Mouse (Mus musculus) CH12.LX (cell line): ENCODE results near the gene Jmy. TPM values are rescaled to one million over a fixed set of nuclear protein-coding genes. Genes with fewer than 3 reads are reported as not detected.

ENCODE experiments used
- DNase-seq: peaks from one replicate; pipeline ENCODE4 v3.0.0-alpha.2; 2013; ENCODE audit errors: extremely low read depth
- H3K27ac ChIP-seq: 2 replicates; pipeline ENCODE4 v1.5.1; 2012; ENCODE audit warnings: low read depth, mild to moderate bottlenecking, control low read depth, moderate library complexity; ENCODE audit not compliant: insufficient read depth
- H3K27me3 ChIP-seq: replicated peaks from 2 replicates; pipeline ENCODE3; 2012; ENCODE audit warnings: inconsistent platforms
- H3K36me3 ChIP-seq, 2 experiments: replicated peaks in 1 of 2; 2 replicates each; pipeline versions ENCODE3 to v1.6.1; 2012; ENCODE audit warnings: inconsistent platforms in 1 of 2, low read length in 1 of 2, mild to moderate bottlenecking in 1 of 2, mixed read lengths in 1 of 2, moderate library complexity in 1 of 2; ENCODE audit not compliant: control insufficient read depth in 1 of 2, insufficient read depth in 1 of 2
- H3K4me1 ChIP-seq, 2 experiments: 2 replicates each; pipeline ENCODE4 v1.6.1; 2012; ENCODE audit warnings: inconsistent platforms in 1 of 2, moderate library complexity in 1 of 2; ENCODE audit not compliant: insufficient read depth in 2 of 2, control insufficient read depth in 1 of 2
- H3K4me2 ChIP-seq: 2 replicates; pipeline ENCODE4 v1.6.1; 2012; ENCODE audit warnings: low read depth, mild to moderate bottlenecking, control low read depth; ENCODE audit not compliant: poor library complexity, insufficient read depth, severe bottlenecking
- H3K4me3 ChIP-seq, 3 experiments: fragments of 150-350 bp in 1 of 3; sonication (generic) in 1 of 3; replicated peaks in 1 of 3; 2 replicates each; pipeline versions ENCODE3 to v1.5.1; 2011 to 2012; ENCODE audit warnings: low read depth in 2 of 3, low read length in 2 of 3, mild to moderate bottlenecking in 2 of 3, moderate library complexity in 2 of 3, control low read depth in 1 of 3, improper control_type of control experiment in 1 of 3, inconsistent platforms in 1 of 3, mixed read lengths in 1 of 3; ENCODE audit not compliant: poor library complexity in 1 of 3
- H3K79me2 ChIP-seq: replicated peaks from 2 replicates; pipeline ENCODE4 v1.6.1; 2012; ENCODE audit warnings: mild to moderate bottlenecking, moderate library complexity; ENCODE audit not compliant: control insufficient read depth, poor library complexity, insufficient read depth, severe bottlenecking; ENCODE audit errors: extremely low read depth
- H3K9ac ChIP-seq: 2 replicates; pipeline ENCODE4 v1.6.1; 2012; ENCODE audit warnings: low read depth, mild to moderate bottlenecking, control low read depth, moderate library complexity; ENCODE audit not compliant: insufficient read depth
- H3K9me3 ChIP-seq: replicated peaks from 2 replicates; pipeline ENCODE3; 2012; ENCODE audit warnings: low read length, inconsistent platforms, mixed read lengths
- CHD1 ChIP-seq: IDR thresholded peaks from 2 replicates; pipeline ENCODE4 v1.6.1; 2012; ENCODE audit warnings: low read depth, low read length, improper control_type of control experiment, inconsistent platforms
- CHD2 ChIP-seq: IDR thresholded peaks from 2 replicates; pipeline ENCODE4 v1.6.1; 2011; ENCODE audit warnings: low read length, improper control_type of control experiment
- CTCF ChIP-seq, 2 experiments: IDR thresholded peaks in 1 of 2; conservative IDR thresholded peaks in 1 of 2; 2 replicates each; pipeline ENCODE4 v1.5.1; 2011 to 2012; ENCODE audit warnings: low read depth in 2 of 2, low read length in 2 of 2, improper control_type of control experiment in 1 of 2, inconsistent platforms in 1 of 2, mild to moderate bottlenecking in 1 of 2, moderate library complexity in 1 of 2
- E2F4 ChIP-seq: IDR thresholded peaks from 2 replicates; pipeline ENCODE4 v1.6.1; 2011; ENCODE audit warnings: low read depth, low read length, improper control_type of control experiment; ENCODE audit not compliant: insufficient replicate concordance
- EP300 ChIP-seq: IDR thresholded peaks from 2 replicates; pipeline ENCODE4 v1.6.1; 2011; ENCODE audit warnings: low read length, improper control_type of control experiment
- ETS1 ChIP-seq: conservative IDR thresholded peaks from 2 replicates; pipeline ENCODE4 v1.6.1; 2012; ENCODE audit warnings: low read depth, mild to moderate bottlenecking, inconsistent platforms, low read length, improper control_type of control experiment, moderate library complexity
- GABPA ChIP-seq: IDR thresholded peaks from 2 replicates; pipeline ENCODE4 v1.6.1; 2012; ENCODE audit warnings: low read depth, low read length, improper control_type of control experiment, inconsistent platforms; ENCODE audit not compliant: insufficient replicate concordance
- HCFC1 ChIP-seq: IDR thresholded peaks from 2 replicates; pipeline ENCODE4 v1.6.1; 2012; ENCODE audit warnings: low read depth, mild to moderate bottlenecking, inconsistent platforms, low read length, improper control_type of control experiment
- IRF4 ChIP-seq: IDR thresholded peaks from 2 replicates; pipeline ENCODE4 v1.6.1; 2014; ENCODE audit warnings: low read depth, mild to moderate bottlenecking, inconsistent platforms, low read length, improper control_type of control experiment
- JUND ChIP-seq: conservative IDR thresholded peaks from 2 replicates; pipeline ENCODE4 v1.6.1; 2011; ENCODE audit warnings: low read depth, low read length, improper control_type of control experiment
- KAT2A ChIP-seq: IDR thresholded peaks from 2 replicates; pipeline ENCODE4 v1.6.1; 2012; ENCODE audit warnings: low read length, improper control_type of control experiment, inconsistent platforms; ENCODE audit not compliant: insufficient replicate concordance
- MAFK ChIP-seq: IDR thresholded peaks from 2 replicates; pipeline ENCODE4 v1.6.1; 2011; ENCODE audit warnings: low read length, improper control_type of control experiment; ENCODE audit not compliant: insufficient replicate concordance
- MAX ChIP-seq: IDR thresholded peaks from 2 replicates; pipeline ENCODE4 v1.6.1; 2011; ENCODE audit warnings: low read length, improper control_type of control experiment
- MAZ ChIP-seq: IDR thresholded peaks from 2 replicates; pipeline ENCODE4 v1.6.1; 2012; ENCODE audit warnings: low read depth, mild to moderate bottlenecking, inconsistent platforms, low read length, improper control_type of control experiment, moderate library complexity
- MEF2A ChIP-seq: IDR thresholded peaks from 2 replicates; pipeline ENCODE4 v1.6.1; 2014; ENCODE audit warnings: low read depth, mild to moderate bottlenecking, inconsistent platforms, low read length, improper control_type of control experiment, borderline replicate concordance
- NRF1 ChIP-seq: IDR thresholded peaks from 2 replicates; pipeline ENCODE4 v1.6.1; 2014; ENCODE audit warnings: low read depth, mild to moderate bottlenecking, inconsistent platforms, low read length, improper control_type of control experiment, moderate library complexity
- PAX5 ChIP-seq: IDR thresholded peaks from 2 replicates; pipeline ENCODE4 v1.6.1; 2012; ENCODE audit warnings: low read length, inconsistent platforms, mixed read lengths
- RAD21 ChIP-seq: IDR thresholded peaks from 2 replicates; pipeline ENCODE4 v1.6.1; 2011; ENCODE audit warnings: low read depth, mild to moderate bottlenecking, low read length, improper control_type of control experiment, moderate library complexity
- RCOR1 ChIP-seq: conservative IDR thresholded peaks from 2 replicates; pipeline ENCODE4 v1.6.1; 2012; ENCODE audit warnings: low read depth, mild to moderate bottlenecking, inconsistent platforms, low read length, improper control_type of control experiment
- USF1 ChIP-seq: IDR thresholded peaks from 2 replicates; pipeline ENCODE4 v1.6.1; 2014; ENCODE audit warnings: low read depth, mild to moderate bottlenecking, inconsistent platforms, low read length, improper control_type of control experiment
- ZKSCAN1 ChIP-seq: IDR thresholded peaks from 2 replicates; pipeline ENCODE4 v1.6.1; 2012; ENCODE audit warnings: low read depth, inconsistent platforms, low read length, improper control_type of control experiment, borderline replicate concordance
- ZMIZ1 ChIP-seq: IDR thresholded peaks from 2 replicates; pipeline ENCODE4 v1.6.1; 2012; ENCODE audit warnings: low read depth, mild to moderate bottlenecking, inconsistent platforms, low read length, improper control_type of control experiment
- dilution Hi-C: fragments of 300-500 bp; cut with MboI; formaldehyde crosslinking; loops from 2 replicates; pipeline ENCODE4 v1.14.3; 2020; ENCODE audit warnings: low sequenced_read_pairs; ENCODE audit not compliant: extremely low pct_unique_long_range_greater_than_20kb, extremely low pct_ligation_motif_present
- in situ Hi-C: fragments of 300-500 bp; cut with MboI; formaldehyde crosslinking; loops from 3 replicates; pipeline ENCODE4 v1.14.3; 2019; ENCODE audit warnings: low sequenced_read_pairs, low pct_ligation_motif_present, low pct_unique_long_range_greater_than_20kb, mixed read lengths
- polyA plus RNA-seq: library from polyadenylated mRNA; unstranded; fragments of >175 nt; gene quantifications from 2 replicates; pipeline ENCODE4 v1.2.1, GENCODE M21; 2012; ENCODE audit warnings: low read depth; ENCODE audit not compliant: insufficient read length
- total RNA-seq, 2 experiments: library from RNA; depleted of rRNA; stranded (reverse); fragments of 300-350 nt in 1 of 2; fragments of >200 nt in 1 of 2; gene quantifications; 2 replicates each; pipeline ENCODE4 v1.2.3; 2012 to 2014

Jmy gene
- total and polyA plus RNA-seq, 3 experiments, result 2.4 to 3.3 (median 3.3) TPM

DNA sequence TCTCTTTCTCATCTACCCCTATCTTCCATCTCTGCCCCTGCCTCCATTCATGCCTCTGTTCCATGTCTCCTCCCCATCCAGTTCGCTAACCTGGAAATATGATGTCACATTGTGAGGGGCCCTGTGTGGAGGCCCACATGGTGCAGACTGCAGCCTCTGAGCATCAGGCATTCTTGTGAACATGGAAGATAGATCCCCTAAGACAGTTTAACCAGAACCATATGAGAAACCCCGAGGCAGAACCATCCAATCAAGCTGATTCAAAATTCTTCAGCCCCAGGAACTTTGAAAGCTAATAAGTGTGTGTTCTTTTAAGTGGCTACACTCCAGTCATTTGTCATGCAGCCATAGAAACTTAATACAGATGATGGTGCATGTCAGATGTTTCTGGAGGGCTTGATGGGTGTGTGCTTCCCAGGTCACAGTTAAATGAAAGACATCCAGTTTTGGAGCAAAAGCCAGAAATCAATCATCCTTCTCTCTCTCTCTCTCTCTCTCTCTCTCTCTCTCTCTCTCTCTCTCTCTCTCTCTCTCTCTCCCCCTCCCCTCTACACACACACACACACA lies 19.2 kb upstream of the Jmy start:
- Histone ChIP-seq H3K4me2 (no peak overlapping the region), H3K4me3 (no peak overlapping the region), H3K79me2 (no peaks in the 10 kb centered on the region), H3K9me3 (no peaks in the 10 kb centered on the region), H3K27ac (no peak overlapping the region), H3K36me3 (no peaks in the 10 kb centered on the region), H3K27me3 (no peaks in the 10 kb centered on the region), H3K9ac (no peak overlapping the region), H3K4me1 (no peaks in the 10 kb centered on the region)
- TF ChIP-seq MAX (no peak), RAD21 (no peak), RCOR1 (no peak), ETS1 (no peak), E2F4 (no peak), MEF2A (no peak), CHD2 (no peak), MAFK (no peak), JUND (no peak)
- in situ Hi-C loops, result no loop called here
- dilution Hi-C loops, result no loop called here
- DNase-seq, result no peak

DNA sequence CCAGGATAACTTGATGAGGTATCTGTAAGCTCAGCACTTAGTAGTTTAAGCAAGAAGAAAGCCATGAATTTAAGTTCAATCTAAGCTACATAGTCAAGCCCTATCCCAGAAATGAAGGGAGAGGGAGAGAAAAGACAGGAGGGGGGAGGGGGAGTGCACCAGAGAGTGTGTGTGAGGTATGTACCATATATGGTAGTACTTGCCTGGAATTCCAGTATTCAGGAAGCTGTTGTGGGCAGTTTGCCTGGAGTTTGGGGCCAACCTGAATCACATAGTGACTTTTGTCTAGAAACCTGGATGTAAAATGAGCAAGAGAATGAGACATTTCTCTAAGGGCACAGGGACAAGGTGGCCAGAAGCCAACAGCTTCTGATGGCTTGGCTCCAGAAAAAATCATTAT lies 17.6 kb upstream of the Jmy start:
- H3K4me1 ChIP-seq, result no peaks in the 10 kb centered on the region
- in situ Hi-C loops, result no loop called here

More for the DNA sequence above, 17.6 kb upstream of the Jmy start:
- H3K4me2 ChIP-seq, result no peak overlapping the region
- TF ChIP-seq ZMIZ1 (no peak), CTCF (conservative IDR thresholded peaks at IDR 0.05 in 1 of 2, IDR thresholded peaks at IDR 0.05 in 1 of 2; ENCODE audit: low read depth in 2 of 2, low read length in 2 of 2) (no peak), IRF4 (no peak), MAZ (no peak), NRF1 (no peak), USF1 (no peak), CHD1 (no peak), MAFK (no peak), ZKSCAN1 (no peak), JUND (no peak), HCFC1 (no peak), EP300 (no peak), RAD21 (no peak), PAX5 (no peak), GABPA (no peak), MEF2A (no peak), KAT2A (no peak)
- no peak overlapping the region for H3K27ac ChIP-seq
- no peaks in the 10 kb centered on the region for H3K27me3 ChIP-seq
- H3K9me3 ChIP-seq, result no peaks in the 10 kb centered on the region
- H3K9ac ChIP-seq, result no peak overlapping the region
- no peak for DNase-seq
- dilution Hi-C loops, result no loop called here
- no peaks in the 10 kb centered on the region for H3K79me2 ChIP-seq
- H3K4me3 ChIP-seq, result no peak overlapping the region
- H3K36me3 ChIP-seq, result no peaks in the 10 kb centered on the region
